Mouse (Mus musculus): ENCODE results near the gene Pheta2.

The Pheta2 gene

GRCm38 (mm10) chr15:82338593-82339112 lies at the start of gene Pheta2, which contains the start of the genes Naga and Smdt1:
Gene Pheta2 (plus strand): TSS chr15:82338942.
Gene Naga (minus strand): TSS chr15:82338925.
Gene Smdt1 (plus strand): TSS chr15:82338959.
- peak; percentile 94 to 97 for DNase-seq

- no peak for DNase-seq
Observed at GRCm38 (mm10) chr15:82290252-82290651, 48.5 kb upstream of the Pheta2 start.

- no peak for DNase-seq
Observed at GRCm38 (mm10) chr15:82292851-82293250, 45.9 kb upstream of the Pheta2 start.

- DNase-seq: peak in 1 of 2 experiments; percentile 21
Observed at GRCm38 (mm10) chr15:82293271-82293711, 45.5 kb upstream of the Pheta2 start.

- peak in 1 of 2 experiments; percentile 23 for DNase-seq
Observed at GRCm38 (mm10) chr15:82294059-82294458, 44.7 kb upstream of the Pheta2 start.

GRCm38 (mm10) chr15:82298764-82299561 lies 39.8 kb upstream of the Pheta2 start, which contains the start of gene Wbp2nl:
Gene Wbp2nl (plus strand): TSS chr15:82298954.
- DNase-seq: peak in 1 of 2 experiments; percentile 17

GRCm38 (mm10) chr15:82307107-82307506 lies 31.6 kb upstream of the Pheta2 start:
- DNase-seq: no peak

GRCm38 (mm10) chr15:82308416-82308815 lies 30.3 kb upstream of the Pheta2 start:
- no peak for DNase-seq

GRCm38 (mm10) chr15:82317839-82318238 lies 20.9 kb upstream of the Pheta2 start:
- DNase-seq: no peak

- DNase-seq: no peak
Observed at GRCm38 (mm10) chr15:82319613-82320012, 19.1 kb upstream of the Pheta2 start.

GRCm38 (mm10) chr15:82322195-82322594 lies 16.5 kb upstream of the Pheta2 start:
- DNase-seq: no peak

- no peak for DNase-seq
Observed at GRCm38 (mm10) chr15:82325382-82325781, 13.4 kb upstream of the Pheta2 start.

GRCm38 (mm10) chr15:82335194-82335593 lies 3.5 kb upstream of the Pheta2 start:
- peak; percentile 51 to 57 for DNase-seq

GRCm38 (mm10) chr15:82336629-82337028 lies 2.1 kb upstream of the Pheta2 start:
- DNase-seq: no peak

GRCm38 (mm10) chr15:82337875-82338274 lies 867 bp upstream of the Pheta2 start:
- no peak for DNase-seq

- DNase-seq: no peak
Observed at GRCm38 (mm10) chr15:82339150-82339549, 408 bp downstream of the Pheta2 start.

GRCm38 (mm10) chr15:82339634-82340254 lies 1.0 kb downstream of the Pheta2 start:
- DNase-seq: no peak

- DNase-seq: no peak
Observed at GRCm38 (mm10) chr15:82340414-82341035, 1.8 kb downstream of the Pheta2 start.

GRCm38 (mm10) chr15:82341036-82341501 lies 2.3 kb downstream of the Pheta2 start:
- DNase-seq: no peak

GRCm38 (mm10) chr15:82341675-82342542 lies 3.2 kb downstream of the Pheta2 start:
- DNase-seq: no peak

GRCm38 (mm10) chr15:82342543-82342935 lies 3.8 kb downstream of the Pheta2 start:
- DNase-seq: no peak
